Mouse (Mus musculus) thymus, adult 2 months (tissue): Measurements from ENCODE around the gene Chrm3.

ENCODE experiments used
- CTCF ChIP-seq: fragments of 200-500 bp; IDR thresholded peaks from 2 replicates; pipeline ENCODE4 v1.5.1; 2012; ENCODE audit warnings: mild to moderate bottlenecking, control low read depth, low read length, moderate library complexity, borderline replicate concordance; ENCODE audit not compliant: control insufficient read depth, poor library complexity, insufficient read depth; ENCODE audit errors: extremely low read depth
- POLR2A ChIP-seq: fragments of 200-500 bp; IDR thresholded peaks from 2 replicates; pipeline ENCODE4 v1.6.1; 2012; ENCODE audit warnings: mild to moderate bottlenecking, low read length, control low read depth, moderate library complexity; ENCODE audit not compliant: control insufficient read depth, poor library complexity, insufficient read depth; ENCODE audit errors: extremely low read depth

GRCm38 (mm10) chr13:9889954-9890353, 470.7 kb downstream of the Chrm3 start:
- TF ChIP-seq POLR2A = no peak
- no peak for TF ChIP-seq CTCF
